Mouse (Mus musculus) kidney, postnatal 36 days (tissue): ENCODE measurements at regions not wholly inside any gene's neighbourhood (a gene's known extent, or its start where the extent isn't known, plus 50 kb on each side); places are given as distances from the start of the nearest gene placed in this dataset.

Experiments used
- DNase-seq, 2 experiments: peaks; one replicate each; pipeline ENCODE4 v3.0.0; 2021 to 2022; ENCODE audit warnings: mixed read lengths in 2 of 2

DNA sequence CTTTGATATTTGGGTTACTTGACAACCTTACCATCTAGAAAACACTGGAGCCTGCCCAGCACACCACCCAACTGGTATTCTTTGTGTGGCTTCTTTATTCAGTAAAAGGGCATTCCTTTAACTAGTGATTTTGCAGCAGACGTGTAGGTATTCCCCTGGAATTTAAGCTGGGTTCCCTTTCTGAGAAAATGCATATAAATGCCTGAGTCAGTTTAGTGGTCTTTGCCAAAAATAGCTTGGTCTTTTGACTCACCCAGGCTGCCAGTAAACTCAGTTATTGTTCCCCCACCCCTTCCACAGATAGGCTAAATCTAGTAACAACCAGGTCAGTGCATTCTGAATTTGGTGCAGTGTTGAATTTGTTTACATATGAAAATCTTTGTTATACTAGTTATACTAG lies 450.6 kb downstream of the Gm7489 start:
- DNase-seq = no peak

DNA sequence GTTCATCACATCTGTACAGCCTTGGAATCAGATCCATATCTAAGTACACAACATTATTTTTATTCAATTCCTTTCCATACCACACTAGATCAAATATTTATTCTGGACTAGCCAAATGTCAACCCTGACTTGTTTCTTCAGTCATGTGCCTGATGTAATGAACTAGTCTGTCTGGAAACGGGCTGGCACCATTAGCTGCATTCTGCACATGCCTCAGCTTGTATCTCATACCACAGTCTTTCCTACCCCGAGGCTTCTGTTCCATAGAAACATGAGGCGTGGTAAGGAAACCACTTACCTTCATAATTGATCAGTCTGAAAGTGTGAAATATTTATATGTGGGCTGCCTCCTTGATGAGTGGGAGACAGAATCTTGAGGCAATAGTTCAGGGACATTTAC lies 469.0 kb downstream of the Gm7489 start:
- DNase-seq = peak in 1 of 2 experiments; percentile 5

DNA sequence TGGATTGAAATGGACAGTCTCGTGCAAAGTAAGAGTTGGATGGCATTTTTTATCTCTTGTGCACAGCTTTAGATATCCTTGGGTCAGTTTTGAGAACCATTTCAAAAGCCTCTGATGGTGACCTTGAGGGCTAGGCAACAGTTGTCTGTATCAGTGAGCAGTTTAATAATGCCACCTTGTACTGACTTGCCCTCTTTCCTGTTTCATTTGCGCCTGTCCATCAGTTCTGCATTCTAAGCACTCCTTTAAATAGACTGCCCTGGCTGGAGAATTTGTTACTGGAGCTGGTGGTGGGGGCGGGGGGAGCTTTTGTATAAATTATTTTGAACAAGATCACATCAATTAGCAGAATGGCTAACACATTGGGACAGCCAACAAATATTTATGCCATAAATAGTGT lies 474.0 kb downstream of the Gm7489 start:
- no peak for DNase-seq
